Mouse (Mus musculus) heart, postnatal 0 days (tissue): ENCODE data around the gene Msx1. TPM values are rescaled to one million over a fixed set of nuclear protein-coding genes. Genes with fewer than 3 reads are reported as not detected.

ENCODE experiments used
- ATAC-seq: fragments of 200-750 bp; cut with Nextera tagmentation; 2 replicates; pipeline ENCODE4 v1.8.0; 2017; ENCODE audit warnings: low read depth, moderate number of reproducible peaks, moderate library complexity; ENCODE audit not compliant: insufficient read depth
- DNase-seq: peaks from one replicate; pipeline ENCODE4 v3.0.0-alpha.2; 2016; ENCODE audit warnings: low spot score
- H3K27ac ChIP-seq: fragments of 300-500 bp; sonication (generic); 2 replicates; pipeline ENCODE4 v1.5.1; 2014; ENCODE audit warnings: low read depth, mild to moderate bottlenecking
- H3K27me3 ChIP-seq: fragments of 300-500 bp; sonication (generic); 2 replicates; pipeline ENCODE4 v1.6.1; 2014; ENCODE audit warnings: low read length, mixed read lengths; ENCODE audit not compliant: control insufficient read depth, insufficient read depth
- H3K36me3 ChIP-seq: fragments of 300-500 bp; sonication (generic); replicated peaks from 2 replicates; pipeline ENCODE4 v1.6.1; 2014; ENCODE audit warnings: low read length, mixed read lengths; ENCODE audit not compliant: control insufficient read depth, insufficient read depth
- H3K4me1 ChIP-seq: fragments of 300-500 bp; sonication (generic); 2 replicates; pipeline ENCODE4 v1.6.1; 2014; ENCODE audit warnings: antibody characterized with exemption; ENCODE audit not compliant: control insufficient read depth, insufficient read depth
- H3K4me2 ChIP-seq: fragments of 300-500 bp; sonication (generic); 2 replicates; pipeline ENCODE4 v1.6.1; 2014; ENCODE audit warnings: low read depth, mild to moderate bottlenecking, low read length, moderate library complexity
- H3K4me3 ChIP-seq: fragments of 300-500 bp; sonication (generic); 2 replicates; pipeline ENCODE4 v1.5.1; 2014; ENCODE audit warnings: low read depth, low read length
- H3K9ac ChIP-seq: fragments of 300-500 bp; sonication (generic); replicated peaks from 2 replicates; pipeline ENCODE4 v1.6.1; 2014; ENCODE audit warnings: low read depth, low read length, mixed read lengths
- H3K9me3 ChIP-seq: fragments of 300-500 bp; sonication (generic); replicated peaks from 2 replicates; pipeline ENCODE4 v1.6.1; 2016; ENCODE audit warnings: low read length; ENCODE audit not compliant: control insufficient read depth
- CTCF ChIP-seq: IDR thresholded peaks from 2 replicates; pipeline ENCODE4 v1.5.1; 2016; ENCODE audit warnings: antibody characterized with exemption, control low read depth, low read depth
- EP300 ChIP-seq: IDR thresholded peaks from 2 replicates; pipeline ENCODE4 v1.6.1; 2016; ENCODE audit warnings: antibody characterized with exemption, low read depth
- WGBS: fragments of 180-500 bp; shearing (Covaris S2); extraction: QIAGEN DNeasy Blood & Tissue Kit; methylation state at CpG from one replicate; pipeline ENCODE4 v1.1.7; 2014; 5-methylcytosine and 5-hydroxymethylcytosine counted together
- polyA plus RNA-seq: library from polyadenylated mRNA; unstranded; fragments of >200 nt; fragmentation: Nextera tagmentation; extraction: Ambion mirVana; gene quantifications from 2 replicates; pipeline ENCODE4 v1.2.1, GENCODE M21; 2015
- total RNA-seq: library from RNA; depleted of rRNA; stranded (reverse); fragments of >200 nt; gene quantifications from 2 replicates; pipeline ENCODE4 v1.2.3, GENCODE M21; 2014; ENCODE audit warnings: low replicate concordance

Gene Msx1
- total and polyA plus RNA-seq, 2 experiments from 2014 or later = 4.6 to 15.4 TPM

- TF ChIP-seq CTCF (no peak), EP300 (no peak)
- H3K27ac ChIP-seq = no peak overlapping the region
- DNase-seq (no peak), ATAC-seq (peak; percentile 79)
- no peaks in the 10 kb centered on the region for H3K36me3 ChIP-seq
- no peaks in the 10 kb centered on the region for H3K4me1 ChIP-seq
- 44% methylated on average over 6 of the region's 6 CpGs for WGBS
- 0 out of 2 replicates have a peak, but pooled peaks cover 14% of the 10 kb centered on the region for H3K27me3 ChIP-seq
- no peaks in the 10 kb centered on the region for H3K9me3 ChIP-seq
- no peak overlapping the region for H3K9ac ChIP-seq
- no peak overlapping the region for H3K4me3 ChIP-seq
- H3K4me2 ChIP-seq = no peak overlapping the region
Observed at GRCm38 (mm10) chr5:37805291-37805690, 19.1 kb downstream of the Msx1 start.

DNA sequence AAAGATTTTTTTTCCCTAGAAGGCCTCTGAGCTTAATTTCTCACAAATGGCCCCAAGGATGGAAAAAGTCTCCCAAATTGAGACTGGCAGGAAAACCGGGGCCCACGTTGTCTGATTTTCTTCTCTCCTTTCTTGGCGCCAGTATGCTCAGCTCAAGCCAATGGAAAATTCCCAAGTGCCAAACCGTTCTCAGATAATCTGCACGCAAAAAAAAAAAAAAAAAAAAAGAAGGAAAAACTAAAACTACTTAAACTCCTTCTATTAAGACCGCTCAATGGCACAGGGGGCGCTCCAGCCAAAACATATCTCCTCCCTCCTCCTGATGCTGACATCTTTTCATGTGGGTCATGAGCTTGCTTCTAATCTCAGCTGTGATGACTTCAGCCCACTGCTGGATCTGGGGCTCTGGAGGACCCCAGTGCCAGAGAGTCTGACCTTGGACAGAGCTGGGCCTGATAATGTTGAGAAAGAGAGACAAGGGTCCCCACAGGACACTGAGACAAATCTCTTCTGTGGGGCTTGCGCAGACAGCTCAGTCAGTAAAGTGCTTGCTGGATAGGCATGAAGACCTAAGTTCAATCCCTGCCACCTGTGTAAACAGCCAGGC lies 19.8 kb downstream of the Msx1 start:
- Histone ChIP-seq H3K27me3 (0 out of 2 replicates have a peak, but pooled peaks cover 9% of the 10 kb centered on the region), H3K4me2 (no peak overlapping the region), H3K4me1 (no peaks in the 10 kb centered on the region), H3K9me3 (no peaks in the 10 kb centered on the region), H3K9ac (no peak overlapping the region), H3K36me3 (no peaks in the 10 kb centered on the region), H3K27ac (no peak overlapping the region), H3K4me3 (no peak overlapping the region)
- no peak for TF ChIP-seq CTCF
- no peak for TF ChIP-seq EP300
- ATAC-seq (no peak; the same call in 1 of the 2 replicates), DNase-seq (no peak)
- WGBS = 50% methylated on average over 8 of the region's 8 CpGs

DNA sequence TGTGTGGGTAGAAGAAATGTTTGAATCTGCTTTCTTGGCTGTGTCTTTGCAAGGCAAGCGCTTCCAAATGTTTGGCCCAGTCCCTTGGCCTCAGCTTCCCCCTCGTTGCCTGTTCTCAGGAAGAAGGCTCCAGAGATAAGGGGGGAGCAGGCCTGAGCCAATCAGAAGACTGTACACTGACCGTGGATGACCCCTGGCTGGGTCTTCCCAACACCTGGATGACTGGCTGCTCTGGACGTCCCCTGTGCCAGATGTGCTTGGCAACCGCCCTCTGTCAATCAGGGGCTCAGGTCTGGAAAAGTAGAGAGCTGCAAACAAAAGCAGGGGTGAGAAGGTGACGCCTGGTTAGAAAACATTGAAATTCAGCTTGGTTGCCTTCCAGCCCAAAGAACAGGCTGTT lies 27.1 kb downstream of the Msx1 start:
- 62% methylated on average over 6 of the region's 6 CpGs for WGBS
- Histone ChIP-seq H3K4me3 (no peak overlapping the region), H3K4me1 (no peaks in the 10 kb centered on the region), H3K4me2 (no peak overlapping the region), H3K9me3 (no peaks in the 10 kb centered on the region), H3K9ac (no peak overlapping the region), H3K36me3 (no peaks in the 10 kb centered on the region), H3K27me3 (no peaks in the 10 kb centered on the region), H3K27ac (no peak overlapping the region)
- ATAC-seq = no peak
- TF ChIP-seq EP300 (no peak), CTCF (no peak)
- no peak for DNase-seq

DNA sequence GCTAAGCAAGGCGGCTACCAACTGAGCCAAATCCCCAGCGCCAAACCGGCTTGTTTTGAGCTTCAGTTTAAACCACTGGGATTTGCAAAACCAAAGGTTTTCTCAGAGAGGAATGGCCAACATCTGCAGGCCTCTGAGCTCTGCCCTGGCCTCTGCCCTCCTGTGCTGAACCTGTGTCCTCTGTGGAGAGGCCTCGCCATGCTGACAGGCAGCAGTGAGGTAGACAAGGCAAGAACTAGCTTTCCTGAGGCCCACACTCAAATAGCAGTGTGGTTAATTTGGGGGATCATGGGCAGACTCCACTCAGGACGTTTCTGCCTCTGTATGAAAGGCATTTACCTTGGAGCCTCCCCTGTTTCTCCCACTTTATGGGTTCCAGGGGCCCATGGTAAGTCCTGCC lies 27.6 kb downstream of the Msx1 start:
- no peak for TF ChIP-seq CTCF
- TF ChIP-seq EP300 = no peak
- Histone ChIP-seq H3K4me2 (no peak overlapping the region), H3K4me1 (no peaks in the 10 kb centered on the region), H3K36me3 (no peaks in the 10 kb centered on the region), H3K4me3 (no peak overlapping the region), H3K27ac (no peak overlapping the region), H3K9me3 (no peaks in the 10 kb centered on the region), H3K27me3 (no peaks in the 10 kb centered on the region), H3K9ac (no peak overlapping the region)
- WGBS = 66% methylated on average over 5 of the region's 5 CpGs
- ATAC-seq (no peak), DNase-seq (no peak)

DNA sequence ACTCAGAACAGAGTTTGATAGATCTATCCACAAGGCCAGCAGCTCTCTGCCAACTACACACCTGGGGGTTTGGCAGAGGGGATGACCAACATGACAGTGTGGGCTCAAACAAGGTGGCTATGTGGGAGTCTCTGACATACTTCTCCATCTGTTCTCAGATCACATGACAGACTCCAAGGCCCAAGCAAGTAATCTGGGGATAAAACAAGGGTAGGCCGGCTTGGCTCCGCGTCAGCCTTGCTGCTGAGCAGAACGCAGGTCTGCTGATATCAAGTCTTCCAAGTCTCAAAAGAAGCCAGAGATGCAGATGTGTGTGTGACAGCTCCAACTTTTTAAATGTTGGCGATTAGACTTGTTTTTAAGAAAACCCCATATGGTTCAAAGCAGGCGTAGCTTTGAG lies 28.7 kb downstream of the Msx1 start:
- Histone ChIP-seq H3K4me2 (no peak overlapping the region), H3K9ac (no peak overlapping the region), H3K27me3 (no peaks in the 10 kb centered on the region), H3K4me3 (no peak overlapping the region), H3K9me3 (no peaks in the 10 kb centered on the region), H3K36me3 (no peaks in the 10 kb centered on the region), H3K4me1 (no peaks in the 10 kb centered on the region), H3K27ac (no peak overlapping the region)
- ATAC-seq (no peak), DNase-seq (no peak)
- 75% methylated on average over 6 of the region's 6 CpGs for WGBS
- no peak for TF ChIP-seq EP300
- TF ChIP-seq CTCF = no peak

DNA sequence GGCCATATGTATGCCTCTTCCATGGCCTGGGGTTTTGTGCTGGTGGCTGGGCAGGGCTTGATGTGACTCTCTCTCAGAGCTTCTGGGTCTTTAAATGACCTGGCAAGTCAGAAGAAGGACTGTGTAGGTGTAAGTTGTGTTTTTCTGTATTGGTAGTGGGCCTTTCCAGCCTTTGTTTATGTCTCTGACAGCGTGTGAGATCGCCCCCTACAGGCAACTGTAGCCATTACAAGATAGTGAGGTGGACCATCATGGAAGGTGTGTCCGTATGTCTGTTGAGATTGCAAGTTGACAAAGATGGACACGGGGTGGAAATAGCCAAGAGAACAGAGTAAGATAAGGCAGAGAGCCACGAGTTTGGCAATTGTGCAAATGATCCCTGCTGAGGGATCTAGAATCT lies 32.2 kb downstream of the Msx1 start:
- H3K4me1 ChIP-seq = no peaks in the 10 kb centered on the region
- H3K9me3 ChIP-seq = no peaks in the 10 kb centered on the region
- TF ChIP-seq EP300 (no peak), CTCF (no peak)
- DNase-seq (no peak), ATAC-seq (no peak)
- H3K4me3 ChIP-seq = no peak overlapping the region
- no peaks in the 10 kb centered on the region for H3K27me3 ChIP-seq
- no peak overlapping the region for H3K9ac ChIP-seq
- WGBS = 38% methylated on average over 5 of the region's 5 CpGs
- no peak overlapping the region for H3K4me2 ChIP-seq
- H3K27ac ChIP-seq = no peak overlapping the region
- H3K36me3 ChIP-seq = no peaks in the 10 kb centered on the region
